Mouse (Mus musculus) left cerebral cortex, postnatal 14 days (tissue): Measurements from ENCODE around the gene Nav1. TPM values are rescaled to one million over a fixed set of nuclear protein-coding genes. Genes with fewer than 3 reads are reported as not detected.

Source experiments
- DNase-seq, 2 experiments: peaks; one replicate each; pipeline ENCODE4 v3.0.0; 2021 to 2022; ENCODE audit warnings: low spot score in 2 of 2, mixed read lengths in 1 of 2
- intact Hi-C: fragments of 180-260 bp; cut with DNase I; formaldehyde crosslinking; loops from one replicate; pipeline ENCODE4 v1.15.1; 2025
- total RNA-seq, 2 experiments: library from RNA; stranded (reverse); gene quantifications; 2 replicates each; pipeline ENCODE4 v1.2.3; 2021

The Nav1 gene
- total RNA-seq, 2 experiments from 2014 or later, result 146 to 161 TPM

DNA sequence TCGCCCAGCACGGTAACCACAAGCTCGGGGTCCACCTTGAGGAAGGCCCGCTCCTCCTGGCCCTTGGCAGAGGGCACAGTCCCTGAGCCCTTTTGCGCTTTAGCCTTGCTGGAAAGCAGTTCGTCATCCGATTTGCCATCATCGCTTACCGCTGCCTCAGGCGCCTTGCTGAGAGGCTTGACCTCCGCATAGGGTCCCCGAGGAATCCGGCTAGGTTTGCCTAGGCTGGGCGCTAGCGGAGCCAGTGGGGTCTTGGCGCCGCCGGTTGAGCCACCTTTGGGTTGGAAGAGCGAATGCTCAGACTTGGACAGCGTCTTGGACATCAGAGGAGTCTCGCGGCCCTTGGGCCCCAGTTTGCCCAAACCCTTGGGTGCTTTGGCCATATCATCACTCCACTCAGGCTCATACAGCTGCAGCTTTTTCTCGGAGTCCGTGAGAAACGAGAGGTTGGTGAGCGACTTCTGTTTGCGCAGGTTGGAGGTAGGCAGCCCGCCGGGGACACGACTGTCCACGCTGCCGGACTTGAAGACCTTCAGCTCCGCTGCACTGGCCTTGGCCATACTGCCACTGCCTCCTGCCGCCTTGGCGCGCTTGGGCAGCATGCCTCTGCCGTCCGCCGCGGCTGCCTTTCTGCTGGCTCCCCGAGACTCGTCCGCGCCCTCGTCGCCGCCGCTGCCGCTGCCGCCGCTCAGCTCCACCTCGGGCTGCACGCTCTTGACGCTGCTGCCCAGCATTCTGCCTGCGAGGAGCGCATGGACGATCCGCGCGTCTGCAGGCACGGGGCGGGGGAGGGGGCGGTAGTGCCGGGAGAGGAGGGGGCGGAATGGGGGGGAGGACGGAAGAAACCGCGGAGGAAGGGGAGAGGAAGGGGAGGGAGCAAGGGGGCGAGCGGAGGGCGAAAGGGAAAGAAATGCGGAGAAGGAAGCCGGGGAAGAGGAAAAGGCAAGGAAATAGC lies 22.2 kb downstream of the Nav1 start:
- intact Hi-C loops, result loop anchor here (5.0 kb wide), 1 partner anchor 82 kb away; no protein-coding TSS in a partner anchor
- peak; percentile 58 to 70 for DNase-seq

DNA sequence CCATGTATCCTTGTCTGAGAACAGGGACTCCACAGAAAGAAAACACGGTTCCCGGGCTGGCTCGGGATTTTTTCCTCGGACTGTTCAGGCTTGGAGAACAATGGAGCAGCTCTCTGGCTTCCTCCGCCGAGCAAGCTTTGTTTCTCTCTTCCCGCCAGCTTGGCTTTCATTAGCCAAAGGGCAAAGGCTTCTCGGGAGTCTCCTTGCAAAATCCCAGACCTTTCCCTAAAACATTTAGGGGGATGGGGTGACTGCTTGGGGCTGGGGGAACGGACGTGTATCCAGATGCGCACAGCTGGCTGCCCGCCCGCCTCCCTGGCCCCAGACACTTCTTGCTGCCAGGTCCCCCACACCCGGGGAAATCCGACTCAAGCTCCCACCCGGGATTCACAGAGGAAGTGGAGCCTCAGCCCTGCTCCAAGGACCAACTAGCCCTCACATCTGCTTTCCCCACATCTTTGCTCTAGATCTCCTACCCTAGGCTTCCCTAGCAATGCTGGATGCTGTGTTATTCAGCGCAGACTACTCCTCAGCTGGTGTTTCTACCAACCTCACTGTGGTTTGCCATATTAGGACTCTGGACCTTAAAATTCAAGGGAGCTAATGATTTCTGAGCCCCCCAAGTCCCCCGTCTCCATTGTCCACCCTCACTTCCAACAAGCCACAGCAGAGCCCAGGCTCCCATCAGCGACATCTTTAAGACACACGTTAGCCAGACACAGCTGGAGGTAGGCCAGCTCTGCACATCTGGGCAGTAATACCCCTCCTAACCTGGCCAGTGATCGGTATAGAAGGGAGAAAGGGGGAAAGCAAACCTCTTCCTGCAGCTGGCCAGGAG lies 23.2 kb downstream of the Nav1 start:
- intact Hi-C loops, result loop anchor here (1.0 to 5.0 kb wide), 2 partner anchors 40 to 83 kb away; no protein-coding TSS in a partner anchor

DNA sequence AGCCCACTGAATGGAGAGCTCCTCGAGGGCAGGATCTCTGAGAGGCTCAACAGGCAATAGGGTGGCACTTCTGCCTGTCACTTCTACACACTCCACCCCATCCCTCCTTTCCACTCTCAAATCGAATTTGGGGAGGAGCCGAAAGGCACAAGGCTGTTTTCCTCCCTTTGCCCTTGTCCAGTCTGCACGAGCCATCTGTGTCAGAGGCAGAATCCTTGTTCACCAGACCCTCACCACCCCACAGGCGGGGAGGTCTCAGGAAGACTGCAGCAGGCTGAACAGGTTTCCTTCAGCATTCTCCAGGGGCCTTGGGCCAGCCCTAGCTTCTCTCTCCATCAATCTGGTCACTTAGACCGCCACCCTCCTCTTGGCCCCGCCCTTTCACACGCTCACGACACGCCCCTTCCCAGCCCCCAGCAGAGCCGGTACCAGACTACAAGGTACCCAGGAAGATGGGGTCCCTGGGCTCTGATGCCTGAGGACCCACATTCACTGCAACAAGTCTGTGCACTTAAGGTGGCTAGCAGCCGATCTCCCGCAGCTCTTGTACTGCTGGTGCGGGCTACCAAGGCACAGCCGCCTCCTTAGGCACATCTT lies 23.9 kb downstream of the Nav1 start:
- intact Hi-C loops, result loop anchor here (1.0 to 5.0 kb wide), 2 partner anchors 39 to 84 kb away; no protein-coding TSS in a partner anchor
- peak; percentile 74 to 86 for DNase-seq

More for the DNA sequence above, 23.2 kb downstream of the Nav1 start:
- no peak for DNase-seq

DNA sequence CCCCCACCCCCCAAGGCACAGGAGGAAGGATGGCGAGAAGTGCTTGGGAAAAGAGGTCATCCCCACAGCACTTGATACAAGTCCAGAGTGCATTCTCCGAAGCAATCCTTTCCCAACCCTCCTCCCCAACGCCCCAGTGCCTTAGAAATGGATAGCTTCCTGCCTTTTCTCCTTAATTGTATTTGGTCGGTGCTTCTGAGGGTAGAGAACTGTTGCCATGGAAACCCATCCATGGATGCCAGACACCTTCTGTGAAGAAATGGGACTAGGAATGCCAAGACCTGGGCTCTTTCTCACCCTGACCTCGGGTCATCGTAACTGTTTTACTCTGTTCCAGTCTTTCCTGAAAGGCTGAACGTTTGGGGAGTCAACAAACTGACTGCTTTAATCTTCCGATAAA lies 26.1 kb downstream of the Nav1 start:
- DNase-seq, result no peak

DNA sequence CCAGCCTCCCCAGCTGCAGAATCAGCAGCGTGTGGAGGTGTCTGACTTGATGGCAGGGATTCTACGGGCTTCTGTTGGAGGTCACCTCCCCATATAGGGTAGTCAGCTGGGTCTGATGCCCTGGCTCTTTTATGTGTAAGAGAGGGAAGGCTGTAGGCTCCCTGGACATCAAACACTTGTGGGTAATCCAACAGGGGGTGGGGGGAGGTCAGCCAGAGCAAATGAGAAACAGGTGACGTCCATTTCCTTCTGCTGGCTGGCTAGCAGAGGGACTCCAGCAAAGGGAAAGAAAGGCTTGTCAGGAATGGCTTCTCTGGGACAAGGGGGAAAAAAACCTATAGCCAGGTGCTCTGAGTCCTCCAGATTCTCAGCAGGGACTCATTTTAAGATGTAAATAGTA lies 28.0 kb downstream of the Nav1 start:
- DNase-seq, result no peak
- intact Hi-C loops, result no loop called here

More for the DNA sequence above, 26.1 kb downstream of the Nav1 start:
- intact Hi-C loops, result loop anchor here (5.0 kb wide), 1 partner anchor 86 kb away; no protein-coding TSS in a partner anchor

DNA sequence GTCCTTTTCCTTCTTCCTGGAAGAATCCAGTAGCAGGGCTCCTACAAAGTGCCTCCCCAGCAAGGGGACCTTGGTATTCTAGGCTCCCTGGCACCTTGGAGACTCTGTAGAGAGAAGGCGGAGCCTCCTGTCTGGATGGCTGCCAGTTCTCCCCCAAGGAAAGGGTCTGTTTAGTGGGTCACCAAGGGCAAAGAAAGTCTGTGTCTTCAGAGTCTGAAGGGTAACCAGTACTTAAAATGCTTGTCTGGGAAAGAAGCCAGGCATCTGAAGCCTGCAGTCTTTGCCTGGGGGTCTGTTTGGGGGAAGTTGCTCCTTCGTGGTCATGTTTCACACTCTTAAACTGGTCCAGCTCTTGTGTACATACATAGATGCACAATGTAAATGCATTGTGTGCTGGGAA lies 29.3 kb downstream of the Nav1 start:
- intact Hi-C loops, result no loop called here

DNA sequence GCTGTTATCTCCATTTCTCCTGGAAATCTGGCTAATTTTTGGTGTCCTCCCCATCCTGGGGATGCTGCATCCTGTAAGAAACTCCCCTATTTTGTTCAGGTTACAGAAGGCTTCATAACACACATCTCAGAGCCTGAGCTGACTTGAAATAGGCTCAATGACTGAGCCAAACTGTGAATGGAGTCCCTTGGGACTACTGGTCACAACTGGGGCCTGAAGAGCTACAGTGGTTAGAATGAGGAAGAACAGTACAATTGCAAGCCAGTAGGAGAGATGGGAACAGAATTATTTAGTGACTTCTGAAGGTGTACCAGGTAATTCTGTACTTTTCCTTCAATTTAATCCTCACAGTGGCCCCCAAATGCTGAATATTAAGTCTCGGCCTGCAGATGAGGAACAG lies 31.7 kb downstream of the Nav1 start:
- no peak for DNase-seq
- intact Hi-C loops, result no loop called here

More for the DNA sequence above, 29.3 kb downstream of the Nav1 start:
- no peak for DNase-seq

DNA sequence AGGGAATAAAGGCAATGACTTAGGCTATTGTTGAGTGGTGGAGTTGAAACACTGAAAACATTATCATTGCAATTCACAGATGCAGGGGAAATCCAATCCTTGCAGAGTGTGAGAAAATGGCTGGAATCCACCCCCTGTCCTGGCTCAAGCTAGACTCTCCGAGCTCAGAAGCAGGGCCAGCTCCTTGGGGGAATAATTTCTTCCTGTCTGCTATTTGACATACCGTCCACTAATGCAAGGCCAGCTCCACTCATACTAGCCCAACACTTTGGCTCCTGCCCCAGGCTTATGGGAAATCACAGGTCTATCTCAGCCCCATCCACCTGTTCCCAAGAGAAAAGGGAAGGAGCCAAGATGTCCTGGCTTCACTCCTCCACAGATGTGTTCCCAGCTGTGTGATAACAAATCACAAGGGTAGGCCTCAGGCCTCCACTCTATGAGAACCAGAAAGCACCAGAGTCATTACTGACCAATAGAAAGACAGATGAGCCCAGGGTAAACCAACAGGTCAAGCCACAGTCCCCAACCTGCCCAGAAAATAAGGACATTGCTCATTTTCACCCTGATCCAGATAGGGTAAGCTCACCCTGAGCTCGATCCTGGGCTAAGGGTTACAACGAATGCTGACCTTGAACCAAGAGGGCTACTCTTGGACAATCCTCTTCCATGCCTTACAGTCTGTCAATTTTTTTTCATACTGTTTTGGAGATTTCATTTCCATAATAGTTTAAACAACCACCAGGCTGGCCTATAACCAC lies 32.5 kb downstream of the Nav1 start:
- intact Hi-C loops, result no loop called here
- no peak for DNase-seq

DNA sequence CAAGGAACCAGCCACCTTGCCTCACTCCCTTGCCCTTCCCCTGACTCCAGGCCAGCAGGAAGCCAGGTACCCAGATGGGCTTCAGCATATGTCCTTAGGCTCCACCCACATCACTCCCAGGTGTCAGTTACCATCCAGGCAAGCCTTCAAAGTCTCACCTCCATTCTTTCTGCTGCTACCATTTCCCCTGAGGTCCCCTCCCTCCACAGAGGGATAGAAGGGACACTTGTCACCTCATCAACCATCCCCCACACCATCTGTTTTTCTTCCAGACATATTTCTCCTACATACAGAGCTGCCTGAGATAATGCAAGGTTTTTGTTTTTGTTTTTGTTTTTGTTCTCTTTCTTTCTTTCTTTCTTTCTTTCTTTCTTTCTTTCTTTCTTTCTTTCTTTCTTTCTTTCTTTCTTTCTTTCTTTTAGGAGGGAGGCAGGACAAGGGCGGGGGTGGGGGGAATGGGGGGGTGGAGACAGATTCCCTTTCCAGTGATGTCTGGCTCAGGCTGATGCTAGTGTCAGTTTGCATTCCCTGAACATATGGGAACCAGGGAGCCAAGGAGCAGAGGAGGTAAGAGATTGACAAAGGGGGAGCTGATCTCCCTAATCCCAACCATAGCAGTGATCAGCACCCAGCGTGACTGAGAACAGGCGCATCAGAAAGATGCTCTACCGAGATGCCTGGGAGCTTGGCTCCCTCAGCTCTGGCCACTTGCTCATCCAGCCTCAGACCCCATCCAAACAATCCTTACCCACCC lies 34.8 kb downstream of the Nav1 start:
- DNase-seq, result no peak
- intact Hi-C loops, result no loop called here

DNA sequence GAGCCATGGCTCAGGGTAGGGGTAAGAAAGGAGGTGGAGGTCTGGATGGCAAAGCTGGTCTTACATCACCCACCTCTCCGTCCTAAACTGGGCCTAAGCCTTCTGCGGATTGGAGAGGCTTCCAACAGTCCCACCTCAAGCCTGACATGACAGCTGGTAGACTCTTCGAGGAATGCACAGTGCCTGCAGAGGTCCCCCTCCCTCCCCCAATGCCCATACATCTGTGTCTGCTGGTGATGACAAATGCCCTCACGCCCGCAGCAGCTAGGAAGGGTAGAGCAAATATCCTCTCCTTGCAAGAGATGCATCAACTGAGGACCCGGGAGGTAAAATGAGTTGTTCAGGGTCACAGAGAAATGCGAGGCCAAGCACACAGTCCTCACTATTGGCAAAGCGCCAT lies 39.0 kb downstream of the Nav1 start:
- intact Hi-C loops, result no loop called here
- no peak for DNase-seq

DNA sequence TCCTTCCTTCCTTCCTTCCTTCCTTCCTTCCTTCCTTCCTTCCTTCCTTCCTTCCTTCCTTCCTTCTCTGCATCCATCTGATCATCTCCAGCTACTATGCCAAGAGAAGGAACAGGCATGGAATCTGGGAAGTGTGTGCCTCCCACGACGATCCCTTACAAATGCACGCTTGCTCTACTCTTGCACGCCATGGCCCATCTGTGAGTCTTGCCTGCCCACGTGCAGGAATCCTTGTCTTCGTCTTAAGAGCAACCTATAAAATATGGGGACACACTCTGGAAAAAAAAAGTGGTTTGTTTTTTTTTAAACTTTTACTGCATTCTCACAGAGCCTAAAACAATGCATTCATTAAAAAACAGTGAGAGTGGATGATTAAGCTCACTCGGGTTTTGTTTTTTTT lies 40.5 kb downstream of the Nav1 start:
- DNase-seq, result peak; percentile 70 to 85
- intact Hi-C loops, result no loop called here

DNA sequence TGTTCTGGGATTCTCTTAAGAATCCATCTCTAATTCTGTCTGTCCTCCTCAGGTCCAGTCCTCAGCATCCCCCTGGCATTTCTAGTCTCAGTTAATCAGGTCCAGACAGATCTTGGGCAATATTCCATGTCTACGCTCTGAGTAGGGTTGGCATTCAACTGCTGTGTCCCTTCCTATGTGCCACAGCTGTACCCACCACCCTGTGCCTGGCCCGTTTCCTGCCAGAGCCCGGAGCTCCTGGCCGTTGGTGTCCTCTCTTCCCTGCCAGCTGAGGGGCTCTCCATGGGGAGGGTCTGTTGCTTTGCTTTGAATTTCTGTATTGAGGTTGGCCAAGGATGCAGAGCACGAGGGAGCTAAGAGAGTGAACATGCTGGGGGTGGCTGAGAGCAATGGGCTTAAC lies 41.3 kb downstream of the Nav1 start:
- intact Hi-C loops, result no loop called here
- no peak for DNase-seq

DNA sequence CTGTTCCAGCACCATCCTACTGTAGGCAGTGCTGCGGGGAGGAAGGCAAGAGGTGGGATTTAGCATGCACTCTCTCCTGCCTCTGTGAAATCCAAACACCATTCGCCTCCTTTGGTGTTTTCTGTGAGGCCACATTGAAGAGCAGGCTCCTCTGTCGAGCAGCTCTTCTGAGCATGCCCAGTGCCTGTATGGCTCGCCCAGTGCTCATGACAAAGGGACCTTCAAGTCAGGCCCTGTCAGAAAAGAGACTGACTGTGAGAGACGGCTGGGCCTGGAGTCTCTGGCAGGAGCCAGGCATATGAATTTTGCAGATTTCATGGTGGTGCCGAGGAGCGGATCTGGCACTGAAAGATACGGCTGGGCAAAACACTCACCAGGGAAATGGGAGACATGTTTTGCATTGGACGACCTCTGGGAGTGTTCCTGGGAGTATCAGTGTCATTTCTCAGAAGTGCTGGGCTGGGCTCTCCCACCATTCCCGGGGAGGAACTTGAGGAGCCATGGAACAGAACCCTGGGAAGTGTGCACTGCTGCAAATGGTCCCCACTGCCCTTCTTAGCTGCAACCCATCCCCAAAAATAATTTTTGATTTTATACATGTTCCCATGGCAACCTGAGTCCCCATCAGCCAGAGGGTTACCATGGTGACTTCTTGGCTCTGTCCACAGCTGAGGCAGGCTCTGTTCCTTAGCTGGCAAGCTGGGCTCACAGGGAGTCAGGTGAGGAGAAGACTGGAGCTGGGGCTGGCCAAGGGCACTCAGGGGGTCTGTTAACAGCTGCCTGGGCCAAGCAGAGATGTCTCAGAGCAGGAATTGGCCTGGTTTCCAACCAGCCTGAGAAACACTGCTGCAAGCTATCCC lies 42.2 kb downstream of the Nav1 start:
- intact Hi-C loops, result no loop called here
- DNase-seq, result peak; percentile 70 to 89

DNA sequence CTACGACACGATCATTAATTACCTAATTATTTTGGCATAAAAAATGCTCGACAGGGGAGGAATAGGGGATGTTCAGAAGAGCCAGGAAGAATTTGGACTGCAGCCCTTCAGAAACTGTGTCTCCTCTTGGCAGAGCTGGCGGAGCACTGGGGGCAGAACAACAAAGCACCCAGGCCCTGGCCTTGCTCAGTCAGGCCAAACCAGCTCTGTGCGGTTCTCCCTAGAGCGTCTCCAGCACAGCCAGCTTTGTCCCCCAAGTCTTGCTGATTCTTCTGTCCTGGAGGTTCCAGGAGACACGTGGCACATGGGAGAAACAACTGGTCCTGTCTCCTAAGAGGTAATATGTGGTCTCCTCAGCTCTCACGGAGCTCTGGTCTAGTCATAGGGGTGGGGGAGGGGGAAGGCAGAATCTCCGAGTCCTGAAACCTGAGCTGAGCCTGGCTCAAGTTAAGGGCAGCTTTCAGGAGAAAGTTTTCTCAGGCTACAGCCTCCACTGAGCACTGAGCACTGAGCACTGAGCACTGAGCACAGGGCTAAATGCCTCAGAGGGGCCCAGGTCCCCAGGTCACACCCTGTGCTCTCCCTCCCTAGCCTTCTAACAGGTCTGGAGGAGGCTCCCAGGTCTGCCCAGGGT lies 43.2 kb downstream of the Nav1 start:
- intact Hi-C loops, result no loop called here
- no peak for DNase-seq

DNA sequence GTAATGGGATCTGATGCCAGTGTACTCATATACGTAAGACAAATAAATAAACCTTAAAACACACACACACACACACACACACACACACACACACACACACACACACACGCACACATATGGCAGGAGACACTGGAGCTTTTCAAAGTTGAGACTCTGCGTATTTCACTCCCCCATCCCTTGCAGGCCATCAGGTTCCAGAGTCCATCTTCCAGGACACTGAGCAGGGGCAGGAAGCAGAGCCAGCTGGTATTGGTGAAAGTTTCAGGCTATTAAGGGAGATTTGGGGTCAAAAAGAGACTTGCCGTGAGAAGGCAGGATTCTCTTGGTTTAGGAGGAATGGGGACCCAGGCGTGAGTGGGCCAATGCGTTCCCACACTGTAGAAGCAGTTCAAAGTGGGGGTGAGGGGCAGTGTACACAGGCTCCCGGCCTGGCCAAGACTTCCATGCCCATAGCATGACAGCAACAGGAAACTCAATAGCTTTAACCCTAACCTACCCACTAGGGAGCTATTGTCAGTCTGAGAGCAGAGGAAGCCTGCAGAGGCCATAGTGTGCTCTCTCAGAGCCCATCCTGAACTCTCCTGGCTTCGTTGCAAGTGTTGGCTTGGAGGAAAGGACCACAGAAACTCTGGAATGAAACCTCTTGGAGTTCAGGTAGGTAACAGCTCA lies 44.0 kb downstream of the Nav1 start:
- DNase-seq, result no peak
- intact Hi-C loops, result no loop called here

DNA sequence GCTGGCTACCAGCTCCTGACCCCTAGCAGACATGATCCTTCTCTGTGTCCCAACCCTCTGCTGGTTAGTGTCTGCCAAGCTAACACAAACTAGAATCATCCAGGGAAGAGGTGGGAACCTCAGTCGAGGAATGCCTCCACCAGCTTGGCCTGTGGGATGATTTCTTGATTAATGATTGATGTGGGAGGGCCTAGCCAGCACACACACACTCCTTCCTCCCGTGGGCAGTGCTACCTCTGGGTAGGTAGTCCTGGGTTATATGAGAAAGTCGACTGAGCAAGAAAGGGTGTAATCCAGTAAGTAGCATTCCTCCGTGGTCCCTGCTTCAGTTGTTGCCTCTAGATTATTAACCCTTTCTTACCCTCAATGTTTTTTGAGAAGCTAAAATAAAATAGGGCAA lies 45.0 kb downstream of the Nav1 start:
- no peak for DNase-seq
- intact Hi-C loops, result no loop called here
